In genomic region chr2:167688126-167688497, GRCm38 (mm10) we compare ENCODE assay signal across 8 mouse cellular contexts. TPM values are rescaled to one million over a fixed set of nuclear protein-coding genes. Genes with fewer than 3 reads are reported as not detected.
DNase-seq lines count a peak whose midpoint lies in the region; ATAC-seq lines count a peak whose summit lies in the region.

No protein-coding gene starts in this region.

- ATAC-seq in lung, embryonic 15.5 days (ENCODE audit: borderline replicate concordance, extremely low read depth, low FRiP score, low TSS enrichment) = peak; percentile 1
- ATAC-seq in granulocyte monocyte progenitor cell, adult 5-6 weeks (replicated peaks; ENCODE audit: poor library complexity, severe bottlenecking) = peak; percentile 16

- H3K36me3 ChIP-seq in lung, embryonic 15.5 days = peaks cover 17% of the 10 kb centered on the region

- H3K4me2 ChIP-seq in lung, embryonic 15.5 days = peak overlapping the region; percentile 74

- WGBS in lung, embryonic 15.5 days = 11% methylated on average over 12 of the region's 12 CpGs

- H3K4me1 ChIP-seq in lung, embryonic 15.5 days = peaks cover 32% of the 10 kb centered on the region

- H3K27ac ChIP-seq in lung, embryonic 15.5 days = peak overlapping the region; percentile 97

- DNase-seq in adrenal gland, adult 2 months = peak; percentile 85
- DNase-seq in adrenal gland, adult 18-20 months (ENCODE audit: low spot score in 2 of 2) = no peak
- no peak for DNase-seq in lung, postnatal 25 days (ENCODE audit: low spot score)
- peak; percentile 41 for DNase-seq in lung, postnatal 36 days
- no peak for DNase-seq in spleen, postnatal 14 days (ENCODE audit: low spot score in 2 of 2)
- no peak for DNase-seq in kidney, adult 9 months

- peak overlapping the region; percentile 89 for H3K9ac ChIP-seq in lung, embryonic 15.5 days

- H3K4me3 ChIP-seq in lung, embryonic 15.5 days = peak overlapping the region; percentile 90

- no peaks in the 10 kb centered on the region; the same call in 1 of the 2 replicates for H3K27me3 ChIP-seq in lung, embryonic 15.5 days

- H3K9me3 ChIP-seq in lung, embryonic 15.5 days = no peaks in the 10 kb centered on the region

RNA-seq across cellular contexts. Expression of gene Cebpb, which starts 0.6 kb away (rescaled TPM):
- 100 to 1,000 TPM; 366 to 466 TPM for total RNA-seq in adrenal gland, adult 2 months (2021)
- 3,420 and 4,353 TPM in 2 replicates for polyA plus RNA-seq in adrenal gland, adult 2 months (2012; rRNA removed)
- total RNA-seq in adrenal gland, adult 18-20 months (2021) = 100 to 1,000 TPM; 433 to 502 TPM
- polyA plus RNA-seq in lung, embryonic 15.5 days (2015; fragmentation: Nextera tagmentation; extraction: Ambion mirVana) = 61.4 and 68.1 TPM in 2 replicates
- 11.8 and 15.7 TPM in 2 replicates for total RNA-seq in granulocyte monocyte progenitor cell, adult 5-6 weeks (2014; fragmentation: Nextera tagmentation)
- total RNA-seq in granulocyte monocyte progenitor cell, adult 5-6 weeks (2017) = 17.8 and 27.5 TPM in 2 replicates

RNA-seq across cellular contexts. Expression of gene Tmem189, which starts 1.5 kb away (rescaled TPM):
- 10 to 100 TPM; 29.9 to 30.1 TPM for total RNA-seq in adrenal gland, adult 2 months (2021)
- 72.0 and 77.3 TPM in 2 replicates for polyA plus RNA-seq in adrenal gland, adult 2 months (2012; rRNA removed)
- 10 to 100 TPM; 21.4 to 26.6 TPM for total RNA-seq in adrenal gland, adult 18-20 months (2021)
- polyA plus RNA-seq in lung, embryonic 15.5 days (2015; fragmentation: Nextera tagmentation; extraction: Ambion mirVana) = 41.7 and 43.8 TPM in 2 replicates
- 24.7 and 28.9 TPM in 2 replicates for total RNA-seq in granulocyte monocyte progenitor cell, adult 5-6 weeks (2014; fragmentation: Nextera tagmentation)
- 13.4 and 13.6 TPM in 2 replicates for total RNA-seq in granulocyte monocyte progenitor cell, adult 5-6 weeks (2017)

RNA-seq across cellular contexts. Expression of gene Gm20431, which starts 26.8 kb away (rescaled TPM):
- 10 to 100 TPM; 20.0 to 21.0 TPM for total RNA-seq in adrenal gland, adult 2 months (2021)
- polyA plus RNA-seq in adrenal gland, adult 2 months (2012; rRNA removed) = 31.2 and 38.6 TPM in 2 replicates
- total RNA-seq in adrenal gland, adult 18-20 months (2021) = 10 to 100 TPM; 11.6 to 15.2 TPM
- polyA plus RNA-seq in lung, embryonic 15.5 days (2015; fragmentation: Nextera tagmentation; extraction: Ambion mirVana) = 3.2 and 3.5 TPM in 2 replicates
- total RNA-seq in granulocyte monocyte progenitor cell, adult 5-6 weeks (2014; fragmentation: Nextera tagmentation) = 4.6 and 11.6 TPM in 2 replicates
- total RNA-seq in granulocyte monocyte progenitor cell, adult 5-6 weeks (2017) = not detected in 2 replicates

RNA-seq across cellular contexts. Expression of gene Ube2v1, which starts 56.2 kb away (rescaled TPM):
- 100 to 1,000 TPM; 191 to 208 TPM for total RNA-seq in adrenal gland, adult 2 months (2021)
- polyA plus RNA-seq in adrenal gland, adult 2 months (2012; rRNA removed) = 94.4 and 133 TPM in 2 replicates
- 100 to 1,000 TPM; 184 to 195 TPM for total RNA-seq in adrenal gland, adult 18-20 months (2021)
- polyA plus RNA-seq in lung, embryonic 15.5 days (2015; fragmentation: Nextera tagmentation; extraction: Ambion mirVana) = 280 and 282 TPM in 2 replicates
- total RNA-seq in granulocyte monocyte progenitor cell, adult 5-6 weeks (2014; fragmentation: Nextera tagmentation) = 112 and 155 TPM in 2 replicates
- total RNA-seq in granulocyte monocyte progenitor cell, adult 5-6 weeks (2017) = 49.7 and 50.5 TPM in 2 replicates

Comparison
In these comparisons a context has a peak if more than half of its experiments do, and no peak if none do; other contexts are left out.
1. DNase-seq: peak in adrenal gland, adult 2 months (single experiment) and lung, postnatal 36 days (single experiment); none in adrenal gland, adult 18-20 months (0 of 2), lung, postnatal 25 days (single experiment), spleen, postnatal 14 days (0 of 2) and kidney, adult 9 months (single experiment).
2. RNA of gene Cebpb, which starts 0.6 kb away (total RNA-seq): 433 to 502 TPM in adrenal gland, adult 18-20 months and 366 to 466 TPM in adrenal gland, adult 2 months; 11.8 to 27.5 TPM in granulocyte monocyte progenitor cell, adult 5-6 weeks; every median in the first group is over 10 times any median in the second.